Mouse (Mus musculus): ENCODE results near the gene Gadd45g. TPM values are rescaled to one million over a fixed set of nuclear protein-coding genes. Genes with fewer than 3 reads are reported as not detected.
"Not testable (repeated sequence)": the region's sequence is repeated elsewhere in the genome, so short reads cannot be mapped to it uniquely, and the experiment has no call there.

The Gadd45g gene
- polyA plus RNA-seq, 1 experiment from 2014 or later = 60.1 TPM

DNA sequence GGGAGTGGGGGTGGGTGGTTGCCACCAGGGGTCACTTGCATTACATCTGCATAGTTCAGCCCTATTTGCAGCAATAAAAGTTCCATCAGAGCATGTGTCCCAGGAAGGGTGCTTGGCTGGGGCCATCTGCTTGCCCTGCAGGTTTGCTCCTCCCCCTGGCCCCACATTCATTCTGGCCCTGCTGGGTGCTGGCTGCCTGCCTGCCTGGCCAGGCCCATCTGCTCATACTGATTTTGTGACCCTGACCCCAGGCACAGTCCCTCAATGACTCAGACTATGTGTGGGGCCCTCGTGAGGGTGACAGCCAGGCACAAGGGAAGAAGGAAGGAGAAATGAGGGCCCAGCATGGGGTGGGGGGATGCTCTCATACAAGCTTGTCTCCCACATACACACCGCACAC, 12.9 kb upstream of the Gadd45g start:
- ATAC-seq (replicated peaks; ENCODE audit: low FRiP score, low read depth) (peak; percentile 55; the same call in 1 of the 2 replicates), DNase-seq (ENCODE audit: low spot score) (no peak)
- Histone ChIP-seq H3K27me3 (ENCODE audit: insufficient read depth, low read length) (no peaks in the 10 kb centered on the region), H3K9ac (ENCODE audit: low read depth, low read length) (no peak overlapping the region), H3K36me3 (ENCODE audit: insufficient read depth, low read length) (no peaks in the 10 kb centered on the region), H3K27ac (no peak overlapping the region), H3K9me3 (replicated peaks; ENCODE audit: low read length) (no peaks in the 10 kb centered on the region), H3K4me3 (replicated peaks; ENCODE audit: low read depth, low read length) (no peak overlapping the region), H3K4me2 (ENCODE audit: low read length) (no peak overlapping the region), H3K4me1 (replicated peaks; ENCODE audit: insufficient read depth, low read length) (no peaks in the 10 kb centered on the region; the same call in 1 of the 2 replicates)
- TF ChIP-seq CTCF (IDR thresholded peaks at IDR 0.05; ENCODE audit: low read depth) = no peak
- WGBS = 43% methylated on average over 2 of the region's 2 CpGs

DNA sequence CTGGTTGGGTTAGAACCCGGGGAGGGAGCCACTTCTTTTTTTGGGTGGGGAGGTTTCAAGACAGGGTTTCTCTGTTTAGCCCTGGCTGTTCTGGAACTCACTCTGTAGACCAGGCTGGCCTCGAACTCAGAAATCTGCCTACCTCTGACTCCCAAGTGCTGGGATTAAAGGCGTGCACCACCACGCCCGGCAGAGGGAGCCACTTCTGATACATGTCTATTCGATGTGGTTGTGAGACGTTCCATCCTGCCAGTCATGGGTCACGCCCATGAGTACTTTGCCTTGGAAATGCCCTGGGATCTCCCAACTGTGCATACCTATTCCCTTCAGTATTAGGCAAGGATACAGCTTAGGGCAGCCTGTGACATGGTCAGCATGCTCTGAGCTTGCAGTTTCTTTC, 12.5 kb upstream of the Gadd45g start:
- not testable (repeated sequence) for H3K36me3 ChIP-seq (ENCODE audit: insufficient read depth, low read length); H3K9me3 ChIP-seq (replicated peaks; ENCODE audit: low read length); H3K4me2 ChIP-seq (ENCODE audit: low read length); H3K4me3 ChIP-seq (replicated peaks; ENCODE audit: low read depth, low read length); H3K27ac ChIP-seq; DNase-seq (ENCODE audit: low spot score); H3K27me3 ChIP-seq (ENCODE audit: insufficient read depth, low read length); H3K4me1 ChIP-seq (replicated peaks; ENCODE audit: insufficient read depth, low read length); H3K9ac ChIP-seq (ENCODE audit: low read depth, low read length)
- WGBS = 54% methylated on average over 8 of the region's 8 CpGs
- ATAC-seq (replicated peaks; ENCODE audit: low FRiP score, low read depth) = peak; percentile 50; the same call in 1 of the 2 replicates
- TF ChIP-seq CTCF (IDR thresholded peaks at IDR 0.05; ENCODE audit: low read depth) = peak; percentile 44

- DNase-seq (ENCODE audit: low spot score) (no peak), ATAC-seq (replicated peaks; ENCODE audit: low FRiP score, low read depth) (no peak)
- 41% methylated on average over 2 of the region's 2 CpGs for WGBS
- Histone ChIP-seq H3K4me3 (replicated peaks; ENCODE audit: low read depth, low read length) (no peak overlapping the region), H3K27ac (no peak overlapping the region), H3K4me1 (replicated peaks; ENCODE audit: insufficient read depth, low read length) (no peaks in the 10 kb centered on the region; the same call in 1 of the 2 replicates), H3K9ac (ENCODE audit: low read depth, low read length) (no peak overlapping the region), H3K27me3 (ENCODE audit: insufficient read depth, low read length) (no peaks in the 10 kb centered on the region), H3K9me3 (replicated peaks; ENCODE audit: low read length) (no peaks in the 10 kb centered on the region), H3K36me3 (ENCODE audit: insufficient read depth, low read length) (no peaks in the 10 kb centered on the region), H3K4me2 (ENCODE audit: low read length) (no peak overlapping the region)
- no peak for TF ChIP-seq CTCF (IDR thresholded peaks at IDR 0.05; ENCODE audit: low read depth)
Observed at GRCm38 (mm10) chr13:51834520-51834919, 12.0 kb upstream of the Gadd45g start.

GRCm38 (mm10) chr13:51835208-51835607, 11.3 kb upstream of the Gadd45g start:
- WGBS = 89% methylated on average over 4 of the region's 4 CpGs
- not testable (repeated sequence) for H3K9me3 ChIP-seq (replicated peaks; ENCODE audit: low read length); H3K4me3 ChIP-seq (replicated peaks; ENCODE audit: low read depth, low read length); H3K9ac ChIP-seq (ENCODE audit: low read depth, low read length); ATAC-seq (replicated peaks; ENCODE audit: low FRiP score, low read depth); H3K36me3 ChIP-seq (ENCODE audit: insufficient read depth, low read length); H3K4me1 ChIP-seq (replicated peaks; ENCODE audit: insufficient read depth, low read length); H3K27ac ChIP-seq; H3K27me3 ChIP-seq (ENCODE audit: insufficient read depth, low read length); H3K4me2 ChIP-seq (ENCODE audit: low read length); DNase-seq (ENCODE audit: low spot score)

- Histone ChIP-seq H3K4me1 (replicated peaks; ENCODE audit: insufficient read depth, low read length) (no peaks in the 10 kb centered on the region; the same call in 1 of the 2 replicates), H3K27ac (no peak overlapping the region), H3K4me2 (ENCODE audit: low read length) (no peak overlapping the region), H3K4me3 (replicated peaks; ENCODE audit: low read depth, low read length) (no peak overlapping the region), H3K27me3 (ENCODE audit: insufficient read depth, low read length) (no peaks in the 10 kb centered on the region), H3K36me3 (ENCODE audit: insufficient read depth, low read length) (no peaks in the 10 kb centered on the region), H3K9ac (ENCODE audit: low read depth, low read length) (no peak overlapping the region), H3K9me3 (replicated peaks; ENCODE audit: low read length) (no peaks in the 10 kb centered on the region)
- DNase-seq (ENCODE audit: low spot score) (peak; percentile 55), ATAC-seq (replicated peaks; ENCODE audit: low FRiP score, low read depth) (no peak)
- no peak for TF ChIP-seq CTCF (IDR thresholded peaks at IDR 0.05; ENCODE audit: low read depth)
- 15% methylated on average over 5 of the region's 5 CpGs for WGBS
Observed at GRCm38 (mm10) chr13:51837402-51837801, 9.1 kb upstream of the Gadd45g start.

DNA sequence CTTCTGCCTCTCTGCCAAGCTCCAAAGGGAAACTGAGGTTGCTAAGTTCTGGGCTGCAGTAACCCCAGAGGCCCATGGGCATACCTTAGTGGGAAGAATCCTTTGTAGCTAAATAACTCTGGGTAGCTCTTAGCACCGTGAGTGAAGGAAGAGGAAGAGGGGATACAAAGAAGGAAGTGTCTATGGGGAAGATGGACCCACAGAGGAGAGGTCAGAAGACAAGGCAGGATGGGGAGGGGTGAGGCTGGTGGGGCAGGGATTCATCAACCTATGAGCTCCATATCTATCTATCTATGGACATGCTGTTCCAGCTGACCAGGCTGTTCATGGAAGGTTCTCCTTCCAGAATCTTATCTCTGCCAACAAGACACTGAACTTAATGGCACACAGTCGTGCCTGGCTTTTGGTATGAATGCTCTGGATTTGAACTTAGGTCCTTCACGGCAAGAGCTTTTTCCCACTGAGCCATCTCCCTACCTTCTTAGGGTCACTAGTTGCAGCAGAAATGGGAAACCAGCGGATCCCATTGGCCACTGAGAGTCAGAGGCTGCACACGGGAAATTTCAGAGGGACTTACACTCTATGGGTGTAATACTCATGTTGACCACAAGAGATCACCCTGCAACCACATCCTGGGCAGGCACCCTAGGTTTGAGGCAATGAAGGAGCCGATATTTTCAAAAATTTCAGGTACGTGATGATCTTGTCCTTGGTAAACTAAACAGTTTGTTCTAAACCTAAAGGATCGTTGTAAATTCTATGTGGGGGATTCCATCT, 7.0 kb upstream of the Gadd45g start:
- no peaks in the 10 kb centered on the region for H3K27me3 ChIP-seq (ENCODE audit: insufficient read depth, low read length)
- TF ChIP-seq CTCF (IDR thresholded peaks at IDR 0.05; ENCODE audit: low read depth) = peak; percentile 97
- ATAC-seq (replicated peaks; ENCODE audit: low FRiP score, low read depth) (no peak), DNase-seq (ENCODE audit: low spot score) (peak; percentile 84)
- no peaks in the 10 kb centered on the region for H3K36me3 ChIP-seq (ENCODE audit: insufficient read depth, low read length)
- H3K27ac ChIP-seq = no peak overlapping the region
- no peaks in the 10 kb centered on the region for H3K9me3 ChIP-seq (replicated peaks; ENCODE audit: low read length)
- H3K4me1 ChIP-seq (replicated peaks; ENCODE audit: insufficient read depth, low read length) = 0 out of 2 replicates have a peak, but pooled peaks cover 4% of the 10 kb centered on the region
- no peak overlapping the region for H3K4me2 ChIP-seq (ENCODE audit: low read length)
- H3K4me3 ChIP-seq (replicated peaks; ENCODE audit: low read depth, low read length) = no peak overlapping the region
- no peak overlapping the region for H3K9ac ChIP-seq (ENCODE audit: low read depth, low read length)
- 20% methylated on average over 8 of the region's 8 CpGs for WGBS
